Mouse (Mus musculus): ENCODE data around the gene Pisd.

Pisd gene

DNA sequence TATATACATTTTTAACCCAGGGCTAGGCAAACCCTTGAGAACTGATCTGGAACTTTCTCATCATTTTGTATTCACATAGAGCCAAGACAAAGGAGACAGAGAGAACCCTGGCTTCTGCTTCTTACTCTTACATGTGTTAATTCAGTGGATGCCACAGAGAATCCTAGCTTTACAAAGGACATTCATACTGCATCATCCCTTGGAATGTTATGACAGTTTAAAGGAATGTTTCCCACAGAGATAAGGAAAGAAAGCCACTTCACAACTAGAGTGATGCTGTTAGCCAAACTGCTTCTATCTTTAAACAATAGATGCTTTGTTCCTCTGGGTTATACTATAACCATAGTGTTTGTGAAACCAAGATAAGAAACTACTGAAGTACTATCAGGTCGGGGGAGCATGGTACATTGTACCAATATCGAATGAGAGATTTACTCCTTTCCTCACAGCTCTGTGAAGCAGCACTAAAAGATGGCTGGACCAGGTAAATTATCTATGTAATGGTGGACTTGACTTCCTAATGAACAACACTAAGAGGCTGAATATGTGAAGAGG lies 79.1 kb downstream of the Pisd start:
- no peak for DNase-seq (ENCODE audit: low spot score)

DNA sequence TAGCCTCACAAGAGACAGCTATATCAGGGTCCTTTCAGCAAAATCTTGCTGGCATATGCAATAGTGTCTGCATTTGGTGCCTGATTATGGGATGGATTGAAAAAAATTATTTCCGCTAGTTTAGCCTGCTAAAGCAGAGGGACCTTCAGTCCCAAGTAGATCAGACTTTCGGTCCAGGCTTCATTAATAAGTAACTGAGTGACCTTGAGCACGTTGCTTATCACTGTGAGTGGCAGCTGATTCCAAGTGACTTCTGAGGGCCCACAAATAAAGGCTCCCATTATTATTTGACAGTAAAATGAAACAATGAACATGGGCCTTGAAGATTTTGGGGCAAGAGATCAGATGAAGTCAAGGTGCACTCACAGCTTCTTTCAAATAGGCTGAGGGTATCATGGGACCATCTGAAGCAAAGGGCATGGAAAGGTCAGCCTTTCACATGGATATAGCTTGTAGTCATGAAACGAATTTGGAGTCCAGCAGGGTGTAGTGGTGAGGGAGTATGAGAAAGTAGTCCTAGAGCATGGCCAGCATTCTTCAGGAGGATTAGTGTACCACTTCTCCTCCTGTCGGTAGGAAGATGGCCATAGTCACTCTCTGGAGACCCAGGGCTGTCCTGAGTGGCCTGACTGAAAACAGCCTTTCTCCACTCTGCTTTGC lies 88.1 kb downstream of the Pisd start:
- DNase-seq (ENCODE audit: low spot score) = no peak

DNA sequence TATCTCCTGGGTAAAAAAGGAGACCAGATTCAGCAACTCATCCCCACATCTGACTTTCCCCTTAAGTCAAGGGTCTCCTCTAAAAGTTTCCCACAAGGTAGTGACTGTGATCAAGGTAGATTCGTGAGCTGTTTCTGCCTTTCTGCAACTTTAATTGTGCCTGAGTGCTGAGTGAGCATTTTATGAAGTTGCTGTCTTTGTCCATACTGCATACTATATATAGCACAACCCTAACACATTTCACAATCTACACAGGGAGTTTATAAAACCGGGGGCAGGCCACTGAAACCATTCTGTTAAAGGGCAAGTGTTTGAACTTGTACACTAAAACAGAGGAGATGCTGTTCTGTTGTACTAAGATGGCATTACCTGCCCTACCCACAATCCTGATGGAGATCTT lies 92.0 kb downstream of the Pisd start:
- no peak for DNase-seq (ENCODE audit: low spot score)

All from urinary bladder, postnatal 25 days (tissue).